In genomic region chr13:43289076-43289475, GRCm38 (mm10) we compare ENCODE assay signal across 12 mouse cellular contexts. TPM values are rescaled to one million over a fixed set of nuclear protein-coding genes. Genes with fewer than 3 reads are reported as not detected.
DNase-seq lines count a peak whose midpoint lies in the region; ATAC-seq lines count a peak whose summit lies in the region.
"Had no signal": no experiment of that assay in that cellular context is flagged by ENCODE, and none has a peak within 500 bp of the region (broad histone marks: within the 10 kb centered on the region; RNA-seq: fewer than 3 reads in every experiment).

No protein-coding gene starts in this region.

- H3K27ac ChIP-seq in forebrain, embryonic 16.5 days (ENCODE audit: low read length): no peak overlapping the region
- no peak overlapping the region; the same call in 1 of the 2 replicates for H3K27ac ChIP-seq in forebrain, embryonic 13.5 days
- 0 out of 2 replicates have a peak overlapping the region, but pooled peaks have one; percentile 26 for H3K27ac ChIP-seq in brown adipose tissue, adult 24 weeks (replicated peaks; ENCODE audit: low read depth, low read length)
- peak overlapping the region; percentile 52; the same call in 1 of the 2 replicates for H3K27ac ChIP-seq in embryonic facial prominence, embryonic 15.5 days (replicated peaks)
- peak overlapping the region; percentile 75 for H3K27ac ChIP-seq in midbrain, embryonic 13.5 days
- H3K27ac ChIP-seq: heart, embryonic 10.5 days; kidney, postnatal 0 days; liver, embryonic 13.5 days had no signal

- H3K36me3 ChIP-seq in forebrain, embryonic 16.5 days (ENCODE audit: control insufficient read depth, insufficient read depth): no peaks in the 10 kb centered on the region
- H3K36me3 ChIP-seq in forebrain, embryonic 13.5 days (ENCODE audit: poor library complexity, severe bottlenecking): no peaks in the 10 kb centered on the region
- no peaks in the 10 kb centered on the region for H3K36me3 ChIP-seq in embryonic facial prominence, embryonic 15.5 days
- H3K36me3 ChIP-seq in midbrain, embryonic 13.5 days: 0 out of 2 replicates have a peak, but pooled peaks cover 6% of the 10 kb centered on the region
- H3K36me3 ChIP-seq: liver, embryonic 13.5 days had no signal

- no peak overlapping the region for H3K9ac ChIP-seq in forebrain, embryonic 16.5 days (replicated peaks; ENCODE audit: low read depth, low read length)
- H3K9ac ChIP-seq in forebrain, embryonic 13.5 days: no peak overlapping the region
- H3K9ac ChIP-seq in embryonic facial prominence, embryonic 15.5 days: no peak overlapping the region
- no peak overlapping the region for H3K9ac ChIP-seq in midbrain, embryonic 13.5 days (replicated peaks)
- H3K9ac ChIP-seq: liver, embryonic 13.5 days had no signal

- H3K4me1 ChIP-seq in forebrain, embryonic 16.5 days (replicated peaks; ENCODE audit: control insufficient read depth, insufficient read depth, low read length): no peaks in the 10 kb centered on the region; the same call in 1 of the 2 replicates
- peaks cover 18% of the 10 kb centered on the region for H3K4me1 ChIP-seq in forebrain, embryonic 13.5 days
- peaks cover 39% of the 10 kb centered on the region for H3K4me1 ChIP-seq in brown adipose tissue, adult 24 weeks (ENCODE audit: control insufficient read depth, insufficient read depth, insufficient read length, low read length)
- 0 out of 2 replicates have a peak, but pooled peaks cover 12% of the 10 kb centered on the region for H3K4me1 ChIP-seq in embryonic facial prominence, embryonic 15.5 days
- H3K4me1 ChIP-seq in midbrain, embryonic 13.5 days (replicated peaks): peaks cover 26% of the 10 kb centered on the region

- H3K9me3 ChIP-seq in forebrain, embryonic 16.5 days (ENCODE audit: control insufficient read depth, low read length): no peaks in the 10 kb centered on the region
- no peaks in the 10 kb centered on the region for H3K9me3 ChIP-seq in forebrain, embryonic 13.5 days (replicated peaks)
- H3K9me3 ChIP-seq in embryonic facial prominence, embryonic 15.5 days (replicated peaks): no peaks in the 10 kb centered on the region
- H3K9me3 ChIP-seq in midbrain, embryonic 13.5 days: no peaks in the 10 kb centered on the region
- H3K9me3 ChIP-seq: liver, embryonic 13.5 days had no signal

- no peak overlapping the region for H3K4me3 ChIP-seq in forebrain, embryonic 16.5 days (replicated peaks; ENCODE audit: low read length)
- no peak overlapping the region for H3K4me3 ChIP-seq in forebrain, embryonic 13.5 days
- H3K4me3 ChIP-seq in brown adipose tissue, adult 24 weeks (ENCODE audit: insufficient read depth, low read depth, low read length): no peak overlapping the region
- no peak overlapping the region for H3K4me3 ChIP-seq in embryonic facial prominence, embryonic 15.5 days (replicated peaks)
- H3K4me3 ChIP-seq in midbrain, embryonic 13.5 days (replicated peaks): no peak overlapping the region
- H3K4me3 ChIP-seq: heart, embryonic 10.5 days; liver, embryonic 13.5 days had no signal

- H3K4me2 ChIP-seq in forebrain, embryonic 16.5 days (ENCODE audit: low read length): no peak overlapping the region
- H3K4me2 ChIP-seq in forebrain, embryonic 13.5 days: no peak overlapping the region
- no peak overlapping the region for H3K4me2 ChIP-seq in embryonic facial prominence, embryonic 15.5 days (replicated peaks)
- H3K4me2 ChIP-seq in midbrain, embryonic 13.5 days (replicated peaks): no peak overlapping the region
- H3K4me2 ChIP-seq: liver, embryonic 13.5 days had no signal

- no peak for DNase-seq in lung, adult 18-20 months
- DNase-seq in thymus, postnatal 14 days: no peak
- no peak for DNase-seq in kidney, postnatal 25 days
- DNase-seq: adrenal gland, postnatal 10 days; liver, embryonic 13.5 days had no signal

- no peaks in the 10 kb centered on the region for H3K27me3 ChIP-seq in forebrain, embryonic 16.5 days (replicated peaks; ENCODE audit: control insufficient read depth, insufficient read depth, low read length)
- H3K27me3 ChIP-seq in forebrain, embryonic 13.5 days: no peaks in the 10 kb centered on the region
- no peaks in the 10 kb centered on the region for H3K27me3 ChIP-seq in embryonic facial prominence, embryonic 15.5 days
- no peaks in the 10 kb centered on the region for H3K27me3 ChIP-seq in midbrain, embryonic 13.5 days
- H3K27me3 ChIP-seq: liver, embryonic 13.5 days had no signal

- ATAC-seq in forebrain, embryonic 16.5 days: peak; percentile 23; the same call in 1 of the 2 replicates
- ATAC-seq in forebrain, embryonic 13.5 days: no peak
- peak; percentile 52; the same call in 1 of the 2 replicates for ATAC-seq in embryonic facial prominence, embryonic 15.5 days (ENCODE audit: insufficient number of reproducible peaks, low FRiP score, low TSS enrichment, low read depth)
- peak; percentile 79 for ATAC-seq in midbrain, embryonic 13.5 days

- WGBS in forebrain, embryonic 16.5 days: 68% methylated on average over 6 of the region's 6 CpGs
- WGBS in forebrain, embryonic 13.5 days: 66% methylated on average over 6 of the region's 6 CpGs
- 32% methylated on average over 6 of the region's 6 CpGs for WGBS in embryonic facial prominence, embryonic 15.5 days
- WGBS in midbrain, embryonic 13.5 days: 58% methylated on average over 6 of the region's 6 CpGs

RNA-seq across cellular contexts. Expression of gene Gfod1, which starts 14.9 kb away (rescaled TPM):
- 2.1 and 2.3 TPM in 2 replicates for polyA plus RNA-seq in forebrain, embryonic 16.5 days (2015; fragmentation: Nextera tagmentation; extraction: Ambion mirVana)
- polyA plus RNA-seq in forebrain, embryonic 13.5 days (2015; fragmentation: Nextera tagmentation; extraction: Ambion mirVana): 1.2 and 1.3 TPM in 2 replicates
- polyA plus RNA-seq in brown adipose tissue, adult 24 weeks (2012; ENCODE audit: insufficient read depth, insufficient read length, missing spikeins): 4.4 and 7.7 TPM in 2 replicates
- polyA plus RNA-seq in embryonic facial prominence, embryonic 15.5 days (2015; fragmentation: Nextera tagmentation; extraction: Ambion mirVana): 1.0 TPM in 2 replicates
- 1.6 and 1.7 TPM in 2 replicates for polyA plus RNA-seq in midbrain, embryonic 13.5 days (2015; fragmentation: Nextera tagmentation; extraction: Ambion mirVana)

Comparison
In these comparisons a context has a peak if more than half of its experiments do, and no peak if none do; other contexts are left out.
1. H3K27ac ChIP-seq: peak in brown adipose tissue, adult 24 weeks (single experiment), embryonic facial prominence, embryonic 15.5 days (single experiment) and midbrain, embryonic 13.5 days (single experiment); none in forebrain, embryonic 16.5 days (single experiment) and forebrain, embryonic 13.5 days (single experiment).